In the genomic region with DNA sequence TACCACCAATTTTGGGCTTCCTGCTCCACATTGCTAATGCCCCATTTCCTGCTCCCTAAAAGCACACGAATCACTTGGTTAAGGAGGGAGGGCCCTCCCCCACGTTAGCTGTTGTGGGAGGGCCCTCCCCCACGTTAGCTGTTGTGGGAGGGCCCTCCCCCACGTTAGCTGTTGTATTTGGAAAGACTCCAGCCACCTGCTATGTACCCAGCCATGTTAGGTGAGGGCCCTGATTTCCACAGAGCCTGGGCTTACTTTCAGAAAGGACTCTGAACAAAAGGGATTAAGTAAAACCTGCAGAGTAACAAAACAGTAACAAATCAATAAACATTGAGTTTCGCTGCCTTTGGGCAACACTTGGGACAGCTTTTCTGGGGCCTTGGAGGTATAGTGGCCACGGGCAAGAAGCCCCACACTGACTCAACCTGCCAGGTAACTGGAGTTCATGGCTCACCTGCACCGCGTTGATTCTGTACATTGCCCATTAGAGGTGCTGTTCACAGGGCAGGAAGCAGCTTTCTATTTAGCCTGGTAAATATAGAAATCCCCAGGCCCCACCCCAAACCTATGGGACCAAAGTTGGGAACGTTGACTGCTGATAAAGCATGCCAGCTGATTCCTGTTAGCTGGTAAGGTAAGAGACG, we compare ENCODE assay signal across 8 mouse cellular contexts.
DNase-seq lines count a peak whose midpoint lies in the region; ATAC-seq lines count a peak whose summit lies in the region.

No protein-coding gene starts in this region.

- DNase-seq in kidney, postnatal 10 days, result no peak
- no peak for DNase-seq in left cerebral cortex, adult 11 months (ENCODE audit: low spot score)
- no peak for DNase-seq in urinary bladder, postnatal 25 days (ENCODE audit: low spot score)

- H3K4me3 ChIP-seq in kidney, embryonic 14.5 days (ENCODE audit: low read length), result no peak overlapping the region
- H3K4me3 ChIP-seq in liver, embryonic 15.5 days (replicated peaks), result no peak overlapping the region

- peak overlapping the region; percentile 55; the same call in 1 of the 2 replicates for H3K27ac ChIP-seq in kidney, embryonic 14.5 days (ENCODE audit: low read depth, low read length)
- peak overlapping the region; percentile 79 for H3K27ac ChIP-seq in liver, embryonic 15.5 days (replicated peaks)

- 41% methylated on average over 10 of the region's 10 CpGs for WGBS in kidney, embryonic 14.5 days
- 28% methylated on average over 10 of the region's 10 CpGs for WGBS in liver, embryonic 15.5 days (ENCODE audit: insufficient replicate concordance)

- H3K9me3 ChIP-seq in kidney, embryonic 14.5 days (ENCODE audit: control insufficient read depth, low read length), result no peaks in the 10 kb centered on the region
- no peaks in the 10 kb centered on the region for H3K9me3 ChIP-seq in liver, embryonic 15.5 days (replicated peaks)

- no peaks in the 10 kb centered on the region for H3K27me3 ChIP-seq in kidney, embryonic 14.5 days (ENCODE audit: control insufficient read depth, insufficient read depth, low read length)
- no peaks in the 10 kb centered on the region for H3K27me3 ChIP-seq in liver, embryonic 15.5 days

- H3K4me1 ChIP-seq in kidney, embryonic 14.5 days (ENCODE audit: control insufficient read depth, insufficient read depth, low read length), result peaks cover 16% of the 10 kb centered on the region
- peaks cover 26% of the 10 kb centered on the region for H3K4me1 ChIP-seq in liver, embryonic 15.5 days (replicated peaks)

- no peaks in the 10 kb centered on the region for H3K36me3 ChIP-seq in kidney, embryonic 14.5 days (ENCODE audit: control insufficient read depth, insufficient read depth, low read length)
- peaks cover 32% of the 10 kb centered on the region; the same call in 1 of the 2 replicates for H3K36me3 ChIP-seq in liver, embryonic 15.5 days (replicated peaks)

- H3K9ac ChIP-seq in kidney, embryonic 14.5 days (ENCODE audit: low read depth, low read length), result no peak overlapping the region
- H3K9ac ChIP-seq in liver, embryonic 15.5 days, result no peak overlapping the region

- H3K4me2 ChIP-seq in kidney, embryonic 14.5 days (replicated peaks; ENCODE audit: low read depth, low read length), result no peak overlapping the region
- no peak overlapping the region for H3K4me2 ChIP-seq in liver, embryonic 15.5 days

- peak; percentile 40; the same call in 1 of the 2 replicates for ATAC-seq in kidney, embryonic 14.5 days (ENCODE audit: low FRiP score, low TSS enrichment)
- ATAC-seq in CD4-positive, CD25-positive, alpha-beta regulatory T cell, adult 4 months, result peak; percentile 28
- ATAC-seq in common myeloid progenitor, adult 5-6 weeks (replicated peaks; ENCODE audit: low read depth, poor library complexity, severe bottlenecking), result 0 out of 2 replicates have a peak, but pooled peaks have one; percentile 16
- peak; percentile 57; the same call in 1 of the 2 replicates for ATAC-seq in liver, embryonic 15.5 days (ENCODE audit: insufficient read depth)
- no peak for ATAC-seq in cerebellum, adult (ENCODE audit: insufficient number of reproducible peaks, low FRiP score, low TSS enrichment)
